Mouse (Mus musculus) gastrocnemius, postnatal 14 days (tissue): Measurements from ENCODE around the gene Hist1h2ac. TPM values are rescaled to one million over a fixed set of nuclear protein-coding genes. Genes with fewer than 3 reads are reported as not detected.
"Not testable (repeated sequence)": the region's sequence is repeated elsewhere in the genome, so short reads cannot be mapped to it uniquely, and the experiment has no call there.

Experiments used
- DNase-seq: peaks from one replicate; pipeline ENCODE4 v3.0.0; 2021; ENCODE audit warnings: mixed read lengths
- intact Hi-C: fragments of 180-260 bp; cut with DNase I; formaldehyde crosslinking; loops from one replicate; pipeline ENCODE4 v1.15.1; 2025; ENCODE audit warnings: low total_unique reads
- total RNA-seq, 2 experiments: library from RNA; stranded (reverse); gene quantifications; 2 replicates each; pipeline ENCODE4 v1.2.3; 2021

Hist1h2ac gene
- total RNA-seq, 2 experiments from 2014 or later, result 3.1 to 3.7 TPM

DNA sequence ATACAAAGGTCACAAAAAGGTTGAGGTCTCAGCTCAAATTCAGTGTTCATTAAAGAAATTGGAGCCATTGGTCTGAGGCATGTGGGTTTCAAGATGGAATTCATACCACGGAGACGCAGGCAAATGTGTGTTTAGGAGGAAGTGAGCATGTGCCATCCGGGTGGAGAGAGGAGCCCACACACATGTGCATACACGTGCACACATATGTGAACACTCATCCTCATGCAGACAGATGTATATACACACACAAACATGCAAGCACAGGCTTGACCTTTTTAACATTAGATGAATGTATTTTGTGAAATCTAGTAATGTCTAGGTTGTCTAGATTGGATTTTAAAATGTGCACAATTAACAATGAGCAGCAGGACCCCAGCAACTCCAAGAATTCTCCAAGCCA is 18.5 kb upstream of the Hist1h2ac start:
- DNase-seq, result no peak
- intact Hi-C loops, result no loop called here

DNA sequence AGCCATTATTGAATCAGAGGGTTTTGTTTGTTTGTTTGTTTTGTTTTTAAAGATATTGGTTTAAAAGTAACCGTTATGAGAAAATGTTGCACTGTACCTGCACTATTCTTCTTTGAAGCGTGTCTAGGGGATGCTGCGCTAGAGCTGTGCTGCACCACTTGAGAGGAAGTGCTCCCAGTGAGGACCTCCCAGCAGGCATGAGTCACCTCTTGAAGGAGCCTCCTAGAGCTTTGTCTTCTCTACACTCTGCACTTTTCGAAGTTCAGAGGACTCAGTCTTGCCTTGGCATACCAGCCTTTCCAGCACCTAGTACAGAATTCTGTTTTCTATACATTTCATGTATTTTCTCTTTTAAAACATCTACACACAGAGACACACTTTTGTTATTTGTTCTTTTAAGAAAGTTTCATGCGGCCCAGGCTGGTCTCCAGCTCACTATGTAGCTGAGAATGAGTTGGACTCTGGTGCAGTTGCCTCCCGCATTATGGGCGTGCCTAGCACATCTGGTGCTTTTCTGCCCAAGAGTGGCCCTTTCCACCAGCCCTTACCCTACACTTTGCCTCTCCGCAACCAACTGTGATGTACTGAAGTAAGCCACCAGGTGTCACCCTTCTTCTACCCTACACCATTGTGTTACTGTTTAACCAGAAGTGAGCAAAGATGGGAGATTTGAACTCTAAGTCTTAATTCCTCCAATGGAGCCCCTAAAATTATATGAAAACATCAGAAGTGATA is 17.2 kb upstream of the Hist1h2ac start:
- intact Hi-C loops, result loop anchor here (2.0 kb wide), 1 partner anchor 32 kb away; no protein-coding TSS in a partner anchor
- DNase-seq, result peak; percentile 50

DNA sequence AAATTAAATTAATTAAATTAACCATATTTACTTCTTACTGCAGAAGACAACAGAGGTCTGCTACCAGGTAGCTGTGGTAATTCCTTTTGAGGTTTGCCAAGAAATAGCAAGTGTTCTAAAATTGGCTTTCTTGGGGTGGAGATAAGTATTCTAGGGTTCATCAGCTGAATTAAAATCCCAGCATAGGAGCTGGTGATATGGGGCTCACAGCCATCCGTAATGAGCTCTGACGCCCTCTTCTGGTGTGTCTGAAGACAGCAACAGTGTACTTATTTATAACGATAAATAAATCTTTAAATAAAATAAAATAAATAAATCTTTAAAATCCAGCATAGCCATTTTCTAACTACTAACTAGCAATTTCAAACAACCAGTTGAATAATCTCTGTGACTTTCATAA is 16.0 kb upstream of the Hist1h2ac start:
- intact Hi-C loops, result loop anchor here (2.0 to 10.0 kb wide), 2 partner anchors 33 to 75 kb away; partner anchors contain the start of genes Hist1h1e and Hist1h2be
- no peak for DNase-seq

DNA sequence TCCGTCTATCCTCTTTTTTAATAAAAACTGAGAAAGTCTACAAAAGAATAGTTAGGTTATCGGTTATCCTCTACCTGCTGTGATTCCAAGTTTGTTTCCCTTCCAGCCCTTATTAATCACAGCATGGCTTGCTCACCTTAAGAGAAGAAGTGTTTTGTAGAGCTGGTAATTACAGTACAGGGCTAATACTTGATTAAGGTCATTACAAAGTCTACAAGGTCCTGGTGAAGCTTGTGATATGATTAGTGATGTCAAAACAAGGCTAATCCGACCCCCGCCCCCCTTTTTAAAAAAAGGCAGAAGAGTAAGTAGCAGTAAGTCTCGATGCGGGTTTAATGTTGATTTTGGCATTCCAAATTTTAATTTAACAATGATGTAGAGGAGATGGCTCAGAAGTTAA is 15.2 kb upstream of the Hist1h2ac start:
- intact Hi-C loops, result loop anchor here (10.0 kb wide), 1 partner anchor 74 kb away; the partner anchor contains the start of genes Hist1h1e and Hist1h2be
- DNase-seq, result no peak

DNA sequence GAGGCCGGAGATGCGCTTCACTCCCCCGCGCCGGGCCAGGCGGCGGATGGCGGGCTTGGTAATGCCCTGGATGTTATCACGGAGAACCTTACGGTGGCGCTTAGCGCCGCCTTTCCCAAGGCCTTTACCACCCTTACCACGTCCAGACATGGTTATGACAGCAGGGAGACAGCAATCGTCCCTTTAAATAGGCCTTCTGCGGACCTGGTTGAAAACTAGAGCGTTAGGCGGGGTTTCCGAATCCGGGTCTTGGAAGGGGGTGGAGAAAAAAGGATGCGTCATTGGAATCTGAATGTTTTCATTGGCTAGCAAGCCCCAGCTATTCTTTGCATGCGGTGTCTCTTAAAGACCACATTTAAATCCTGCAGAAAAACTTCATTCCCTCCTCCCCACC is 14.5 kb upstream of the Hist1h2ac start, which contains the start of gene Hist1h4c:
TSS of gene Hist1h4c (minus strand) at position 155 of the 394 bp plus-strand sequence.
- intact Hi-C loops, result loop anchor here (10.0 kb wide), 1 partner anchor 73 kb away; the partner anchor contains the start of genes Hist1h1e and Hist1h2be
- peak; percentile 95 for DNase-seq

DNA sequence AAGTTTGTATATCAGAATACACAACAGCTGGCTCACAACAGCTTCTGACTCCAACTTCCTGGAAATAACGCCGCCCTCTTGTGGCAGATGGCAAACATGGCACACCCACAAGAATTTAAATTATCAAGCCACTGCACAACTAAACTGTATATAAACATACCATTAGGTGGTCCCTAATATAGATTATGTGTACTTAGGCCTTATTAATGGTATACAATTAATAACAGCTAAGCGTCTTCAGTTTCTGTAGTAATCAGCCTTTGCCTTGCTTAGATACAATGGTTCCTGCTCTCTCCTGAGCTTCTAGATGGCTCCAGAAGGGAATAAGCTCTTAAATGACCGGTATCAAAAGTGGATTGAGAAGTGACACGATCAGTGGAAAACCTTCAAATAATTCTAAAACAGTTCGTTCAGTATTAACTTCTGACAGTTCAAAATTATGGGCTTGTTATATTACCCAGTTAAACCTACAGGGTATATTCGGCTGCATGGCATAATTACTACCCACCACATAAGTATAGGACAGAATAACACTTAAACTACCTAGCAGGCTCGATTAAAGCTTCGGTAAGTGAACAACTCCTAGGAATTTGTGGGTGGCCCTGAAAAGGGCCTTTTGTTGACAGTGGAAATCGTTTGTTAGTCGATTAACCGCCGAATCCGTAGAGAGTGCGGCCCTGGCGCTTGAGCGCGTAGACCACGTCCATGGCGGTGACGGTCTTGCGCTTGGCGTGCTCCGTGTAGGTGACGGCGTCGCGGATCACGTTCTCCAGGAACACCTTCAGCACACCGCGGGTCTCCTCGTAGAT is 13.9 kb upstream of the Hist1h2ac start:
- peak; percentile 46 for DNase-seq
- intact Hi-C loops, result loop anchor here (10.0 kb wide), 1 partner anchor 73 kb away; the partner anchor contains the start of genes Hist1h1e and Hist1h2be

DNA sequence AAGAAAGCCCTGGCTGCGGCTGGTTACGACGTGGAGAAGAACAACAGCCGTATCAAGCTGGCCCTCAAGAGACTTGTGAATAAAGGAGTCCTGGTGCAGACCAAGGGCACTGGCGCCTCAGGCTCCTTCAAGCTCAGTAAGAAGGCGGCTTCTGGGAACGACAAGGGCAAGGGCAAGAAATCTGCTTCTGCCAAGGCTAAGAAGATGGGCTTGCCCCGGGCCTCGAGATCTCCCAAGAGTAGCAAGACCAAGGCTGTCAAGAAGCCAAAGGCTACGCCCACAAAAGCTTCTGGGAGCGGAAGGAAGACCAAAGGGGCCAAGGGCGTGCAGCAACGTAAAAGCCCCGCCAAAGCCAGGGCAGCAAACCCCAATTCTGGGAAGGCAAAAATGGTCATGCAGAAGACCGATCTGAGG is 12.3 kb upstream of the Hist1h2ac start:
- DNase-seq, result no peak
- intact Hi-C loops, result loop anchor here (10.0 kb wide), 1 partner anchor 71 kb away; the partner anchor contains the start of genes Hist1h1e and Hist1h2be

DNA sequence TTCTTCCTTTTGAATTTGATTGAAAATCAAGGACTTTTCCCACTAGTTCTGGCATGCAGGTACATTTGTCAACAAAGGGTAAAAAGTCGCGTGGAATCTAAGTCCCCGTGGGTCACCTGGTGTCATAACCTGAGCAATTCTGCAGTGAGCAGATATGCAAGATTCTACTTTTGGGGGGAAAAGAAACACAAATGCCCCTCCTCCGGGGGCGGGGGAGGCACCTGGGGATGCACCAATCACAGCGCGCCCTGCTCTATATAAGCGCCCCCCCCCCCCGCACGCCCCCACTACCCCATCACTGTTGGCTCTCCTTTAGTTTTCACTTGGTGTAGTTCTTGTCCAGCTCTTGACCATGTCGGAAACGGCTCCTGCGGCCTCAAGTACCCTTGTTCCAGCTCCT is 11.8 kb upstream of the Hist1h2ac start, which contains the start of gene Hist1h1t:
TSS of gene Hist1h1t (plus strand) at position 301 of the 400 bp plus-strand sequence.
- intact Hi-C loops, result loop anchor here (10.0 kb wide), 1 partner anchor 71 kb away; the partner anchor contains the start of genes Hist1h1e and Hist1h2be
- DNase-seq, result no peak

DNA sequence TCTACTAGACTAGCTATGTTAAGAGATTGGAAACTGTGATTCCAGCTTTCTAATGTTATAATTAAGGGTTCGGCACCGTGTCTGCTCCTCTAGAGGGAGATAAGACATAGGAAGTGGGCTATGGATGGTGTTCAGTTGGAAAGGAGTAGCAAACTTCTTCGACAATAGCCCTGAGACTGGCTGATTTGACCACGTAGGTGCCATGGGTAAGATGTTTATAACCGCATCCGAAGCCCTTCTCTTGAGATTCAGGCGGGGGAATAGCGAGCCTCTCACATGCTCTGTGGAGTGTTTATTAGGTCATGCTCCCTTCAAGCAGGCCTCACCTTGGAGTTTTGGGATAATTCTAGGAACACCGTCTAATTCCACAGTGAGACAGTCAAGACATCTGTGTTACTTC is 11.2 kb upstream of the Hist1h2ac start:
- DNase-seq, result no peak
- intact Hi-C loops, result loop anchor here (10.0 kb wide), 1 partner anchor 70 kb away; the partner anchor contains the start of genes Hist1h1e and Hist1h2be

DNA sequence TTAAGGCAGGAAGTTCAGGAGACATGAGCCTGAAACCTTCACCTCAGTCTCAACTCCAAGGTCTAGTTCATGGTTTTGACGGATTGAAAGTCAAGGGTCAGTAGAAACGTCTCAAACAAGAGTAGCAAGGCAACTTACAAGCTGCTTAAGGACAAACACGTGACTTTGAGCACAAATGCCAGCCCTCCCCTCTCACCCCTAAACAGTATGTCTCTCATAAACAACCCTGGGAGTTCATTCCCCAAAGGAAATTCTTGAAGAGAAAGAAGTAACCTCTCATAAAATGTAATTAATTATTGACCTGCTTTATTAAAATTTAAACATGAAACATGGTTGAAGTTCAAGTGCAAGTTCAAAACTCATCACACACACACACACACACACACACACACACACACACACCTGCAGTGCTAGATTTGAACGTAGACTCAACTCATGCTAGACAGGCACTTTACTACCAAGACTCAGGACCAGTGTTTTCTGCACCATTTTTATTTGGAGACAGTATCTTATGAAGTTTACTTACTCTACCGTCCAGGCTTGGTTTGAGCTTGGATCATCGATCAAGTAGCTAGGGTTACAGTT is 10.2 kb upstream of the Hist1h2ac start:
- DNase-seq, result no peak
- intact Hi-C loops, result loop anchor here (10.0 kb wide), 1 partner anchor 69 kb away; the partner anchor contains the start of genes Hist1h1e and Hist1h2be

DNA sequence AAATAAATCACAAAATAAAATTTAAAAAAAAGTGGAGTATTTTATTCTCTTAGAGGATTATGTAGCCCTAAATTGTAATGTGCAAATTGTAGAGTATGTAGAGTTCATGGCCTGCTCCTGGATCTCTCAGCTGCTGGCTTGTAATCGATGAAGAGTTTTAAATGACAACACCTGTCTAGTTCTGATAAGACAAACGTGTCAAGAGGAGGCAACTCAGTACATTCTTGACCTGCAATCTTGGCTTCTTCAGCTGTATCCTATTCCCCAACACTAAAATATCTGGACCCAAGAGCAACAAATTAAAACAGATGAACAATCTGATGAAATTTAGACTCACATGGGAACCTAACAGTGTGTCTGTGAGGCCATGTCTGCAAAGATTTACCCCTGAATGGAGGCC is 5.7 kb upstream of the Hist1h2ac start:
- intact Hi-C loops, result no loop called here
- no peak for DNase-seq

DNA sequence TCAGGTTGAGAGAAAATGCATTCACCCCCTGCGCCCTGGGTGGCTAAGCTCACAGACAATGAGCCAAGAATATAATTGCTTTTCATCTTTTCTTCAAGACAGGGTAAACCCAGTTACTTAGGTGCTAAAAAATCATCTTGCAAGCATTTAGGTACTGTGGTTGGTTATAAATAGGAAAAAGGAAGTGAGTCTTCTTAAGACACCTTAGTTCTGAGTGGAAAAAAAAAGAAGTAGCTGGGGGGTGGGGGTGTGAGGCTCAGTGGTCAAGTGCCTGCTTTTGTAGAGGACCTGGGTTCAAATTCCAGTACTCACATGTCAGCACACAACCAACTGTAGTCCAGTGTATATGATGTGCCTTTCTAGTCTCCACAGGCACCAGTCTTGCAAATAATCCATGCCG is 5.2 kb upstream of the Hist1h2ac start:
- DNase-seq, result no peak
- intact Hi-C loops, result no loop called here

DNA sequence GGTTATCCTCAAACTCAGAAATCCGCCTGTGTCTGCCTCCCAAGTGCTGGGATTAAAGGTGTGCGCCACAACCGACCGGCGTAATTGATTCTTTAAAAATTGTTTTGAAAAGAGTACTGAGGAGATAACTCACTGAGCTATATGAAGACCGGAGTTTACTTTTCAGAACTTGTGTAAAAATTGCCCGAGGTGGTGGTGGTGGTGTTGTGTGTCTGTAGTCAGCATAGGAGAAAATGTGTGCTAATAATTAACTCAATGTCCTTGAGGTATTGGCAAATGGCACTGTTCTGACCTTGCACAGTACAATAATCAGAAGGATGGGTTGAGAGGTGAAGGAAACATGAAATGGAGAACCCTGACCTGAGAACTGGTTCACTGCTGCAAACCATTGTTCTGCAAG is 4.2 kb upstream of the Hist1h2ac start:
- intact Hi-C loops, result no loop called here
- DNase-seq, result no peak

DNA sequence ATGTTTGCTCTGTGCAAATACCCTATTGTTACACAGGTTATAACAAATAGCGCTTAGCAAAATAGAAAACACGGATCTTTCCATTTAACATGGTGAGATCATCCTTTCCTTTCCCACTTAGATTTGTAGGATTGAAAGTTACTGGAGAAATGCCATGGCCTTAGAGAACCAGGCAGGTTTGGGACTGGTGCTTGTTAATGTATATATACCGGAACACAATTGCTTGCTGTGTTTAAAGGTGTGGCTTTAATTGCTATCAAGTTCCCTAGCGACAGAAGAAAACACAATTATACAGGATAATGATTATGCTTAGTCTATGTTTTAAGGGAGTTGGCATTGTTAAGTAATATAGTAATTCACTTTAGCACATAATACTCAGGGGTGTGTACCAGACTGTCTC is 3.4 kb upstream of the Hist1h2ac start:
- no peak for DNase-seq
- intact Hi-C loops, result no loop called here

DNA sequence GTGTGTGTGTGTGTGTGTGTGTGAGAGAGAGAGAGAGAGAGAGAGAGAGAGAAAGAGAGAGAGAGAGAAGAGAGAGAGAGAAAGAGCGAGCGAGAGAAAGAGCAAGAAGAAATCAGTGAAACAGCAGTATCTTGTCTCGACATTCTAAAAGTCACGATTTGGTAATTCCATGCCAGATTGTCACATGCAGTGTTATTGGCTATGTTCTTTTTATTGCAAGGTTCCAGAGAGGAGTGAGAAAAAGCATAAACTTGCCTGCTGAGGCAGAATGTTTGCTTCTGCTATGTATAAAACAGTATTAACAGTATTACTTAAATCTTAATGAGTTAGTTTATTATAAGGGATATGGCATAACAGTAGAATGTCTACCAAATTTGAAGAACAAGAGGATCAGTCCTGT is 2.2 kb upstream of the Hist1h2ac start:
- intact Hi-C loops, result no loop called here
- no peak for DNase-seq

DNA sequence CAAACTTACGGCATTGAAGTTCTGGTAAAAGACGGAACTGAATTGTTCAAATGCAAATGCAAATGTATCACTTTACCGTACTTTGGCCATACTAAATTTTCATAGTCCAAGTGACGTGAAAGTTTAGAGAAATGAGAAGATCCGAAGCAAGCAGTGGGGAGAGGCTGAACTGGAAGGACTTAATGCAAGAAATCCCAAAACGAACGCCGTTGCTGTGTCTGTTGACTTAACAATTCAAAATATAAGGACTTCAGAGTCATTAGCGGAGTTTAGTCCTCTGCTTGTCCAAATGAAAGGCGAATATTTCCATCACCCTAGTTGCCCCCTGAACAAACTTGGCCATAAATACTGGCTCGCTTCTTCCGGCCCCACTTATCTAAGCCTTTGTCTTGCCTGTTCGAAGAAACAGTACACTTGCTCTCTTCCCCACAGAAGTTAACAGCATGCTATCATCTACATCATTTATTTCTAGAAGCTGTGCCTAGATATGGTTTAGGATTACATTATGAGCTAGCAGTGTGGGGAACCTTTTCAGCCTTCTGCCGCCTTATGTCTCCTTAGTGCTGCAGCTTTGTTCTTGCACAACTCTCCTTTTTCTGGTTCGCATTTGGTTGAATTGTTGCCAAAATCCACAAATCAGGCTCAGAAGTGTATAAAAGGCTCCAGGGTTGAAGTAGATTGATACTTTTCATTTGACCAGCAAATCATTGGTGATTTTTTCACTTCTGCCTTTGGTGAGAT is 1.5 kb upstream of the Hist1h2ac start:
- intact Hi-C loops, result no loop called here

DNA sequence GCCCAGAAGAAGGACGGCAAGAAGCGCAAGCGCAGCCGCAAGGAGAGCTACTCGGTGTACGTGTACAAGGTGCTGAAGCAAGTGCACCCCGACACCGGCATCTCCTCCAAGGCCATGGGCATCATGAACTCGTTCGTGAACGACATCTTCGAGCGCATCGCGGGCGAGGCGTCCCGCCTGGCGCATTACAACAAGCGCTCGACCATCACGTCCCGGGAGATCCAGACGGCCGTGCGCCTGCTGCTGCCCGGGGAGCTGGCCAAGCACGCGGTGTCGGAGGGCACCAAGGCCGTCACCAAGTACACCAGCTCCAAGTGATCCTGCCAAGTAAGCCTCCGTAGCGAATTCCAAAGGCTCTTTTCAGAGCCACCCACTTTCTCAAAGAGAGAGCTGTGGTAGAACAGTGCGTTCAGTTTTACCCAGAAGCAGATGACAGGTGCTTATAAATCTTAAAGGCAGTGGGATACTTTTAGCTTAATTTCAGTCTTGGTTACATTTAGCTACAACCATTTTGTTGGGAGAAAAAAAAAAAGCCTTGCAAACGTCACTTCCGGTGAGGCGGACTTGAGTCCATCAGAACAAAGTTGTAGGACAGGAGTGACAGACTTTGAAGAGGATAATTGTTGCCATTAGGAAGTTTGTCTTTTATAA is 672 bp upstream of the Hist1h2ac start:
- intact Hi-C loops, result not testable (repeated sequence)
- peak; percentile 25 for DNase-seq

More for the DNA sequence above, 1.5 kb upstream of the Hist1h2ac start:
- DNase-seq, result no peak
